Mouse (Mus musculus) gastrocnemius, postnatal 10 days (tissue): ENCODE data around the gene Cltb. TPM values are rescaled to one million over a fixed set of nuclear protein-coding genes. Genes with fewer than 3 reads are reported as not detected.
"Not testable (repeated sequence)": the region's sequence is repeated elsewhere in the genome, so short reads cannot be mapped to it uniquely, and the experiment has no call there.

Experiments
- DNase-seq: peaks from one replicate; pipeline ENCODE4 v3.0.0; 2021; ENCODE audit warnings: mixed read lengths
- long read RNA-seq, 2 experiments: library from polyadenylated mRNA; stranded (forward); transcript quantifications; one replicate each; pipeline ENCODE4 v2.0.0; 2021
- total RNA-seq, 2 experiments: library from RNA; stranded (reverse); gene quantifications; 2 replicates each; pipeline ENCODE4 v1.2.3; 2021

Cltb gene
- total RNA-seq, result 10 to 100 TPM; 82.3 to 88.0 TPM
- long read RNA-seq, experiment 1, transcript Cltb-202 (5 exons, 2,186 nt), result major isoform, 78 of 98 reads
- long read RNA-seq, experiment 1, partial matches to known transcripts, result 2 of 98 reads
- long read RNA-seq, experiment 1, other reads (novel, unspliced or antisense), result 16 of 98 reads
- long read RNA-seq, experiment 2, transcript Cltb-202 (5 exons, 2,186 nt), result major isoform, 102 of 122 reads
- long read RNA-seq, experiment 2, partial matches to known transcripts, result 1 of 122 reads
- long read RNA-seq, experiment 2, other reads (novel, unspliced or antisense), result 19 of 122 reads

DNA sequence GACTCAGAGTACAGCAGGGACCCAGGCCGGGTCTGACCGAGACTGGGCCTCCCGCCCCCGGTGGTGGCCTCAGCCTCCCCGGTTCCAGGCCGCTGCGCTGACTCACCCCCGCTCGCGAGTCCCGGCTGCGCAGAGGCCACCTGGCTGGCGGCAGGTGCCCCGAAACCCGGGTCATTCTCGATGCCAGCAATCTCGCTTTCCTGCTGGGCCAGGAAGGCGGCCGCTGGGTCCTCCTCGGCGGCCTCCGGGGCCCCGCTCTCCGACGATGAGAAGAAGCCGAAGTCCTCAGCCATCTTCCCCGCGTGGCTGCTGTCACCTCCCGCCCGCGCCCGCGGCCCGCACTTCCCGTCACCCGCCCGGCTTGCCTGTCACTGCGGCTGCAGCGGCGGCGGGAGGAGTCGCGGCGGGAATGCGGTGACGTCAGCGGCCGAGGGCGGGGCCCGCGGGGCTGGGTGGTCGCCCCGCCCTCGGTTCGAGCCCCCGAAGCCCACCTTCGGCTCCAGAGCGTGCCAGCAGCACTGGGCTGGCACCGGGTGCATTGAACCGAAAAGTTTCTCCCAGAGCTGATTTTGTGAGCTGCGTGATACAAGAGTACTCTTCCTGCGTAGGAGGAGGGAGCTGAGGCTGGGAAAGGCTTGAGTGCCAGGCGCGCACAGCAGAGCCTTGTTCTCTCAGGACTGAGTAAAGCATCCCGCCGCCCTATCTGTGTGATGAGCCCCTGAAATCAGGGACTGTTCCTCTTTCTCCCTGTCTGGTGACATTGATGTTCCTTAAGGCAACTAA lies at the start of gene Cltb:
Gene Cltb, minus strand, starts transcription at position 373 of the 783 bp plus-strand sequence.
- peak; percentile 93 for DNase-seq

DNA sequence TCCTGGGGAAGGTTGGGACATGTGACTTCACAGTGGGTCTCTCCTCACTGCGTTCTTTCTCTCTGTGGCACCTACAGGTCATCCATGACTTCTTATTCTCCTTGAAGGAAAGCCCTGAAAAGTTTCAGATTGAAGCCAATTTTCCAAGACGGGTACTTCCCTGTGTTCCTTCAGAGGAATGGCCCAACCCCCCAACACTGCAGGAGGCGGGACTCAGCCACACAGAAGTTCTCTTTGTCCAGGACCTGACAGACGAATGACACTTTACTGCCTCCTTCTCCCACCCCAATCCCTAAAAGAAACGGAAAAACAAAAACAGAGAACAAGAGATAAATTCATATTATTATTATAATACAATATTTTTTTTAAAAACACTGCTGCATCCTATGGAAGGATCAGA lies 49.7 kb upstream of the Cltb start:
- DNase-seq, result no peak

DNA sequence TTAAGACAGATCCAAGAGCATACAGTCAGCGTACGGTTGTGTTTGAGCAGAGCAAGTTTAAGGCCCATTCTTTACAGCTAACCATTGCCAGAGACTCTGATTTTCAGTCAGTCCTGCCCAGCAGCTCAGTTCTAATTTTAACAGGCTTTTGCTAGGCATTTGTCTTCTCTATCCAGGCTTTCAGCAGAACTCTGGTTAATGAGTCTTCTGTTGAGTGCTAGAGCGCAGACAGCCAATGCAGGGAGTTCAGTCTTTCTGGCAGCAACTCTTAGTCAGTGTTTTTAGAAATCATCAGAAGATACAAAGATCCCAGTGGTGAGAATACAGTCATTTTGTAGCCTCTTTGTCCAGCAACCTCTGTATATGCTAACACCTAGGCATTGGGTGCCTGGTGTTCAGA lies 39.3 kb upstream of the Cltb start:
- no peak for DNase-seq

DNA sequence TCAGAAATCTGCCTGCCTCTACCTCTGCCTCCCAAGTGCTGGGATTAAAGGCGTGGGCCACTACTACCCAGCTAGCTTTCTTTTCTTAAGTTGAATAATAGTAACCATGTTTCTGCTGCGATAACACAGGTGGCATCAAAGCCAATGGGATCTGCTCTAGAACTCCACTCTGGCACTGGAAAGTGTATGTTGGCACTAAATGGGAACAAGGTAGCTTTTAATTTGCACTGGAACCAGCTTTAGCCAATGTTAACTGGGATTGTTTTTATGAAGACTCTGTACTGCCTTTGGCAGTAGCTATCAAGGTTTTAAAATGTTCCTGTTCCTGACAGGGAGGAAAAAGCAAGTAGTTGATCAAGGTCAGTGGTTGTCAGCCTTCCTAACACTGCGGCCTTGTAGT lies 23.9 kb upstream of the Cltb start:
- no peak for DNase-seq

DNA sequence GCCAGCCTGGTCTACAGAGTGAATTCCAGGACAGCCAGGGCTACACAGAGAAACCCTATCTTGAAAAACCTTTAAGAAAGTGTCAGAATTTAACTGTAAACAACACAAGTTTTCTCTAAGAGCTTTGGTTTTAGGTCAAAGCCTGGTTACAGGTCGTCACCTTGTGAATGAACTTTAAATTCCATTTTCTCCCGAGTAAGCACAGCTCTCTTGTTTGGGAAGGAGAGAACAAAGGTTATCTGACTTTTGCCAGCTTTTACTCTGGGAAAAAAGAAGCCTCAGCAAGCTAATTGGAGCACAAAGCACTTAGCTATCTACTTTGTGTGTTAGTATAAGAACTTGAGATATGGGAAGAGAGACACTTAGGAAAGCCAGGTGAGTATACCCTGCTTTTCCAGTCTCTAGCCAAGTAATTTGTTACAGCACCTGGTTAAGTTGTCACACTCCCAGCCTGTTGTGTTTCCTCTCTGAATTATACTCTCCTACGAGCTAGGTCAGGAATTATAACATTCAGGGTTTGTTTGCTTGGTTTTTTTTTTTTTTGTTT lies 21.7 kb upstream of the Cltb start:
- DNase-seq, result no peak

DNA sequence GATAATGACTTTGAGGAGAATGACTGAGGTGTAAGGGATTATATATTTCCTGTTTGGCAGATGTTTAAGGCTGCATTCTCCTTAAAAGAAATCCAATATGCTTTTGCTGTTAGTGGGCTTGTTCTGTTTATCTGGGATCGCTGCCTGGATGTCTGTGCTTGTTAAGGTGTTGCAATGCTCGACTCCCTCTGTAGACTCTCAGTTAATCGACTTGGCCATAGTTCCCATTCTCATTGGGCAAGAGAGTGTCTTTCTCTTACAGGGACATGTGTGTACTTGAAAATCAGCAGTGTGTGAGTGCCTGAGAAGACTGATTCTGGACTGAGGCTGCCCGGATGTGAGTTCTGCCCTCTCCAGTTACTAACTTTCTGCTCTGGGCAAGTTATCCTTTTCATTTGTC lies 18.0 kb upstream of the Cltb start:
- no peak for DNase-seq

DNA sequence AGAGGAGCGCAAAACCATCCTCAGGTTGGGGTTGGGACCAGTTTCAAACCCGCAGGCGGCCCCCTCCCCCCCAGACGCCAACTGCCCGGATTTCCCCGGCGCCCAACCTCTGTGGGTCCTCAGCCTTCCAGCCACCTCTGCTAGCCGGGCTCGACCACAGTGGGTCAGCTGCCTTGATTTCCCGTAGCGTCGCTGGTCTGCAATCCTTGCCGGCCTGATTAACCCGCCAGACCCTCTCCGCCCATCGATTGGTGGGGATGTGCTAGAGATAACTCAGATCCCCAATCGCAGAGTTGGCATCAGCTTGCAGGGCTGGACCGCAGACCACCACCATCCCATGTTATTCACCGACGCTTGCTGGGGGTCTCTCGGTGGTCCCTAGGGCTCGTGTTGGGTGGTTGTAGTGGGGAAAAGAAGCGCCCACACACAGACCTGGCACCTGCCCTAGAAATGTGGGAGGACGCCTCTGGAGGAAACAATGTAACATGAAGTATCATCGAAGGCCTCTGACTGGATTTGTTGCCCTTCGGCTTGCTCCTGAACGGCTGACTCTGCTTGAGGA lies 10.9 kb upstream of the Cltb start:
- DNase-seq, result no peak

DNA sequence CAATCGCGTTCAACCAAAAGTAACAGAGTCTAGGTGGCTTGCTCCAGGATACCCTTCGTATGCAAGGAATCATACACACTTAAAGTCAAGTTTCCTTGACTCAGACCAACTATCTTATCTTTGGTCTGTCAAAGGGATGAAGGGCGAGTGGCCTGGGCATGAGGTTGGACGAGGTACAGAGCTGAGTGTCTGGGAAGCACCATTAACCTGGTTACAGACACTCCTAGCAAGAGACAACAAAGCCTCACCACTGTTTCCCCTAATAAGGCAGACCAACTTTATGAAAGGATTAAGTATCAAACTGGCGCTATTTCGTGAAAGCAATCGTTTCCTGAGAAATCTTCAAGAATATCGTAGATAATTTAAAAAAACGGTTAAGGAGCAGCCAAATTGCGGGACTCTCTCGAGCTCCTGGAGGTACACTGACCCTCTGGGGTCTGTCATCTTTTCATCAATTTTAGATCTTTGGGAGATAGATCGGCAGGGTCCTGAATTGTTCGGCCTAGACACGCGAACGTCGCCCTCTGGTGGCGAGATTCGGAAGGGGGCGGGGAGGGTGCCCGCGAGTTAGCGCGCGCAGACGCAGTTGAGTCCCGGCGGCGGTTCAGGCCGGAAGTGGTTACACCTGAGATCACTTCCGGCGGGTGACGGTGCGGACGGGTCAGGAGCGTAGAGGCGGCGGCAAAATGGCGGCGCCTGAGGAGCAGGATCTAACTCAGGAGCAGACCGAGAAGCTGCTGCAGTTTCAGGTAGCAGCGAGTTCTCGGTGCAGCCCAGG lies 10.2 kb upstream of the Cltb start, which contains the start of gene Faf2:
Gene Faf2, plus strand, starts transcription at position 630 of the 778 bp plus-strand sequence.
- peak; percentile 99 for DNase-seq

DNA sequence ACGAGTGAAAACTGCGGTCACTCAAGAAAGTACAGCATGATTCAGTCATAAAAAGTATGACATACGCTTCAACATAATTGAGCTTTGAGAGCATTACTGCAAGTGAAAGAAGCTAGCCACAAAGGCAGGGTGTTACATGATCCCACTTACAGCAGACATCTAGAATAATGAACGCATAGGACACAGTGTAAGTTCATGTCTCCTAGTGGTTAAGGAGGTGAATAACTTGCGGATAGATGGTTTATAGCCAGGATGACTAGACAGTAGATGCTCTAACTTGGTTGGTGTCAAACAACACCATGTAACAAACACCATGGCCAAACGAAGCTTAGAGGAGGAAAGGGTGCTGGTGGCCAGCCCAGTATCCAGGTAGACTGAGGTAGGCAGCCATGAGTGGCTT lies 5.9 kb upstream of the Cltb start:
- DNase-seq, result no peak

DNA sequence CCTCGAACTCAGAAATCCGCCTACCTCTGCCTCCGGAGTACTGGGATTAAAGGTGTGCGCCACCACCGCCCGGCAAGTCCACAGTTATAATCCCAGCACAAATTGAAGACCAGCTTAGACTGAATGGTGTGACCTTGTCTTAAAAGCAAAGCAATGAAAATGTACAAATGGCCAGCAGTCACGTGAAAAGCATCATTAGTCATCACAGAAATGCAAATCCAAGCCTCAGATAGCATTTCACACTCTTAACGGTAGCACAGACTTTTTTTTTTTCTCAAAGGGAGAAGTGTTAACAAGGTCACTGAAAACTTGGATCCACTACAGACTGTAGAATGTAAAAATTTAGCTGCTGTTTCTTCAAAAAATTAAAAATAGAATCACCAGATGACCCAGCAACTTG lies 5.2 kb upstream of the Cltb start:
- DNase-seq, result no peak

DNA sequence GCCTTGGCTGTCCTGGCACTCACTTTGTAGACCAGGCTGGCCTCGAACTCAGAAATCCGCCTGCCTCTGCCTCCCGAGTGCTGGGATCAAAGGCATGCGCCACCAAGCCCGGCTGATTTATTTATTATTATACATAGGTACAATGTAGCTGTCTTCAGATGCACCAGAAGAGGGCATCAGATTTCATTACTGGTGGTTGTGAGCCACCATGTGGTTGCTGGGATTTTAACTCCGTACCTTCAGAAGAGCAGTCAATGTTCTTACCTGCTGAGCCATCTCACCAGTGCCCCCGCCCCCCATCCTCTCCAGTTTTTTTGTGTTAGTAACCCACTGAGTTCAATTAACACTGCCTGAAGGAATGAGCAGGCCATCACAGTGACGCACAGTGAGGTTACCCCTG lies 2.0 kb upstream of the Cltb start:
- DNase-seq, result not testable (repeated sequence)

DNA sequence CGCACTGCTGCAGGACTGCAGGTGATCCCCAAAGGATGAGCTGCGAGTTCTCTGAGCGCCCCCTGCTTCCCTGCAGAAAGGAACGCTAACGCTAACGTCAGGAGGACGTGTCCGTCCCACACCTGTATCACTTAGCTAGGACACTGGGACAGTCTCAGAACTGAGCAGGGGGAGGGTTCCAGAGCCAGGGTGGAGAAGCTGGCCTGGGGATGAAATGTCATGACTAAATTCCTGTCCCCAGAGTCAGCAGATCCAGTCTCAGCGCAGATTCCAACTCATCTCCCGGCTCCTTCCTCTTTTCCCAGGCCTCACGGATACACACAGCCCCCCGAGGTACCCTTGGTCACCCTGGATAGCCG lies 552 bp downstream of the Cltb start:
- DNase-seq, result no peak

DNA sequence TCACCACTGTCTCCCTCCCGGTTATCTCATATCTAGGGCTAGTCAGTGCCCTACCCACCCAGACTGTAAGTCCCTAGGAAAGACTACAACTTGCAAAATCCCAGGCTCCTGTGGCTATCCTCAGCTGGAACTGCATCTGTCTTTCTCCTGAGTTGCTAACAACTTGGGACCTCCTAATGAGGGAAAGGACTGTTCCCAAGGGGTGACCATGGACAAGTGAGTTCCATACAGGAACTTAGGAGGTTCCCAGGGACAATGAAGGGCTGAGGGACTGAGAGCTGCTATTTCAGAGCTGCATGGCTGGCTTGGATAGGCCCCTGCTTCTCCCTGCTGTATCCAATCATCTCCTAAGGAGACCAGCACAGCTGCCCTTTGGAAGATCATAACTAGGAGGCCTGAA lies 1.8 kb downstream of the Cltb start:
- no peak for DNase-seq

DNA sequence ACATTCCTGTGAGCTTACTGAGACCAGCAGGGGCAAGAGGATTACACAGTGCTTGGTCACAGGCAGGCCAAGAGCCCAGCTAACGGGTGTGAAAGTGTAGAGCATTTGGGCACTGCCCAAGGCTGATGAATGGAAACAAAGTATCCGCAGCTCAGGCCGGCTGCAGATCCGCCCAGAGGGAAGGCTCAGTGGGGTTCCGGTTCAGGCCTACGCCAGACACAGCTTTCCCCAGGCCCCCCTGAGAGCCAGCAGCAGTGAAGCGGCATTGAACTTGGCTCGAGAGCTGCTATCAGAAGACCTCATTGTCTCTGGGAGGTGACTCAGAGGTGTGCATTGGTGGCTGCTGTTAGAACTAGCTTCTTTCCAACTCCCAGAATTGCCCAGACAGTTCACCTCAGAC lies 2.5 kb downstream of the Cltb start:
- DNase-seq, result peak; percentile 35

DNA sequence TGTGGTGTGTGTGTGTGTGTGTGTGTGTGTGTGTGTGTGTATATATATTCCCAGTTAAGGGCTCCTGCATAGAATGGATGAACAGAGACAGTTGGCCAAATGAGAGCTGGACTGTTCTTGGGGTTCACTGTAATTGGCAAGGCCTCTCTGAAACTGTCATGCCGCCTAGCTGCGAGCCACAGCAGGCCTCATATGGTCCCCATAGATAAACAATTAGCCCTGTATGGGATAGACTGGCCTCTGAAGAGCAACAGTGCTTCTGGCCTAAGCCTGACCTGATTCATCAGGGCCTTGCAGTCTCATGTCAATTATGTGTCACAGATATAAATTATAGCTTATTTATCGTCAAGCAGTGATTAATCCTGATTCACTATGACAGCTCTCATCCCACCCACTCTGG lies 3.1 kb downstream of the Cltb start:
- no peak for DNase-seq

DNA sequence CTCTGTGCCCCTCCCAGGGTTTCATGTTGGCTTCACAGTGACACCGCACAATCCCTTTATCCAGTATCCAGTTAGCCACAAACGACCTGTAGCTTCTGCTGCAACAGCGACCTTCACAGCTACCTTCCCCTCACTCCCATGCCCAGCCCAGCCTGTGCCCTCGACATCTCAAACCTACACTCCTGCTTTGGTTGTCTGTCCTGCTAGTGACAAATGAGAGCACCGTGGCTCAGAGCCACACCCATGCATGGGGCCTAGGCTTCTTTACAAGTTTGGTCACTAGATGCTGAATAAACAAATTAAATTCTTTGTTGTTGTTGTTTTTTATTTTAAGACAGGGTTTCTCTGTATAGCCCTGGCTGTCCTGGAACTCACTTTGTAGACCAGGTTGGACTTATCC lies 3.9 kb downstream of the Cltb start:
- DNase-seq, result no peak

DNA sequence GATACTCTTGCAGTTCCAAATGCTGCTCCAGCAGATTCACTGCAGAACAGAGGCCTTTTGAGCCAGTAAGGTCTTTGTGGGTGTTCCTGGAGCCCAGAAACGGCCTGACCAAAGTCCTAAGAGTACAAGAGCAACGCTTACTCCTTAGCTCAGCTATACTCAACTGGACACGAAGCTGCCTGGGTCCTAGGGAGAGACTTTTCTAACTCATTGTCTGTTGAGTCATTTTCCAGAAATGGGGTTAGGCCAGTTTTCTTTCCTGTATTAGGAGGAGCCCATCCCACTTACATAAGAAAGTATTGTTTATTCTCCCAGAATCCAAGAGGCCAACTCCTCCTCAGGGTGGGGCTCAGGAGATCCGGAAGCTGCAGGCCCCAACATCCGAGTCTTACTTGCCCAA lies 5.7 kb downstream of the Cltb start:
- no peak for DNase-seq

DNA sequence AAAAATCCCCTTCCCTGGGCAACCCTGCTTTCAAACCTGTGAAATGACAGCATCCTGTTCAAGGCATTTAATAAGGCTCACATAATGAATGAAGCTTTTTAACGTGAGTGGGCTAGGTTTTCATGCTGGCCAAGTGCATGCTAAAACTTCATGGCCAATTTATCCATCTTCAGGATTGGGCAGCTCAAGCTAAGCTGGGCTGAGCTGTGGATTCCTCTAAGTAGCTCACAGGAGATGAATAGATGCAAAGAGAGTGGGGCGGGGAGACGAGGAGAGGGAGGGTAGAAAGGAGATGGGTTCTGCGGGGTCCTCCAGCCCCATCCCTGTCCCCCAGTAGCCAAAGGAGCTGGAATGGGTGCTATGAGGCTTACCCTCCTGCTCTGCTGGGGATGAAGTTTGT lies 6.9 kb downstream of the Cltb start:
- no peak for DNase-seq

DNA sequence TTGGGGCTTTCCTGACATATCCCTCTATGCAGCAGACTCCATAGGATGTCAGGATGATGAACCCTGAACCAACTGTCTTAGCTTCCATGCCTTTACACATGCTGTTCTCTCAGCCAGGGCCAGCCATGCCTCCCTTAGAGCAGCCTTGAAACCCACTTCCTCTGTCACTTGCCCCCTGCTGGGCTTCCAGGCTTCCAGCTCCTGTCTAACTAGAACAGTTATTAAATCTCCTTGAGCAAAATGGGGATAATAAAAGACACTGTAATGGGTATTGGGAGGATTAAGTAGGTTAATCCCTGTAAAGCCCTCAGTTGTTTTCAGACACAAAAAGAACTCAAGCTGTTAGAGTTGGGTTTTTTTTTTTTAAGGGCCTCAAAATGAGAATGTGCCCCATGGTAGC lies 7.6 kb downstream of the Cltb start:
- DNase-seq, result no peak

DNA sequence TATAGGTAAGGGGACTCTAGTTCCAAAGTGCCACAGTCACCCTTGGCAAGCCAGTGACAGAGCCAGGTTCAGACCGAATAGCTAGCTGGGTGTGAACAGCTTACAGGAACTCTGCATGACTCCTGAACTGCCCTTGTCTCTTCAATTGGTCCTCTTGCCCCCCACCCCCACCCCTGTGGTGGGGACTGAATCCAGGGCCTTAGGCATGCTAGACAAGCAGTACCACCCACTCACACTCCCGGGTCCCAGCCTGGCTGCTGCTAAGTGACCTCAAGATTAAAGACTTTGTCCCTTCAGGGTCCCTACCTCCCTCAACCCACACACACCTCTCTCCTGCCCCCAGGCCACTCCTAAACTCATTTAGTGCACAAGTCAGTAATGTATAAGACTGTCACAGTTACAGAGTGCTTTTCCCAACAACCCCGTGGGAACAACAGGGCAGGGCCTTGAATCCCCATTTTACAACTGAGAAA lies 8.5 kb downstream of the Cltb start:
- DNase-seq, result no peak

DNA sequence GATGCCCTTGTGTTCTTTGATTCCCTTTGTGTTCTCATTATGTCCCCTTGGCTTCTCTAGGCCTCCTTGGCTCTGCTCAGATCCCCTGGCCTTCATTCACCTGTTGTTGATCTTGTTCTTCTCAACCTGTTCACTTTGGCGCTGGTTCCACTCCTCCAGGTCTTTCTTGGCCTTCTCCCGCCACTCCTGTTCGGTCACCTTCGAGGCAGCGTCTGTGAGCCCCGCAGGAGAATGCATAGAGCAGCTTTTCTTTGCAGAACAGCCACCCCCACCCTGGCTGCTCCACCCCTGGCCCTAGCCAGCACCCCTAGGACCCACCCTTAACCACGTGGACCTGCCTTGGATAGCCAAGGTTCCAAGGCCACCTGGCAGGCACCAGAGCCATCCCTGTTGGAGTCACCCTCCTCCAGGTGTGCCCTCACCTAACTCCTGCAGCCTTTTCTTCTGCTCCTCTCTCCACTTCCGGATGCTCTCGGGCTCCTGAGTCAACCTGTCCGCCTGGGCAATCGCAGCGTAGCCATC lies 12.5 kb downstream of the Cltb start:
- no peak for DNase-seq

DNA sequence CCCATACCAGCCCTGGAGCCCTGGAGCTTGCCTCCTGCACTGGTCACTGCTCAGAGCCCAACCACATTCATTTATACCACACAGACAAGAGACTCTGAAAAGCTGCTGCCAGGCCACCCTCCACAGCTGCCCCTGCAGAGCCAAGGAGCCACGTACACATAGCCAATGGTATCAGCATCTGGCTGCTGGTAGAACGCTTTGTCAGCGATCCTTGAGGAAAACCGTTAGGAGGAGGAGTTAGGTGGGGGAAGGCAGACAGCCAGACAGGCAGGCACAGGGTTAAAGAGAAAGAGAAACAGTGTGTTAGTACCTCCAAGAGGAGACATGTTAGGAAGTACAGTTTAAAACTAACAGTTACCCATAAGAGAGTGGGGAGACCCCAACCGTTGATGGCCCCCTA lies 14.3 kb downstream of the Cltb start:
- no peak for DNase-seq
